In the genomic region with DNA sequence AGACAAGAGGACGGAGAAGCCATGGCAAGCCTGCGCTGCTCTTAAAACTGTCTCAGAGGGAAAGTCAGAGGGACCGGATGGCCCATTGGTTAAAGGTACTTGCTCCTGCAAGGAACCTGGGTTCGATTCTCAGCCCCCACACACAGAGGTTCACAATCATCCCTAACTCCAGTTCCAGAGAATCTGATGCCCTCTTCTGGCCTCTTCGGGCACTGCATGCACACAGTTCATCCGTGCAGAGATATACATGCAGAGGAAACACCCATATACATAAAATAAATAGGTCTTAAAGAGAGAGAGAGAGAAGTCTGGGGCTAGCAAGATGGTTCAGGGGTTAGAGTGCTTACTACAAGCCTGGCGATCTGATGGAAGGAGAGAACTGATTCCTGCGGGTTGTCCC, we compare ENCODE assay signal across 11 mouse cellular contexts. TPM values are rescaled to one million over a fixed set of nuclear protein-coding genes. Genes with fewer than 3 reads are reported as not detected.
DNase-seq lines count a peak whose midpoint lies in the region; ATAC-seq and TF ChIP-seq lines count a peak whose summit lies in the region.
"Had no signal": no experiment of that assay in that cellular context is flagged by ENCODE, and none has a peak within 500 bp of the region (broad histone marks: within the 10 kb centered on the region; RNA-seq: fewer than 3 reads in every experiment).

No protein-coding gene starts in this region.

- H3K27ac ChIP-seq in kidney, embryonic 15.5 days = peak overlapping the region; percentile 87
- H3K27ac ChIP-seq: embryonic facial prominence, embryonic 12.5 days; midbrain, embryonic 12.5 days had no signal

- H3K36me3 ChIP-seq in kidney, embryonic 15.5 days = no peaks in the 10 kb centered on the region; the same call in 1 of the 2 replicates
- H3K36me3 ChIP-seq in E14TG2a.4 (ENCODE audit: insufficient read depth, low read length) (no peaks in the 10 kb centered on the region), G1E (replicated peaks) (no peaks in the 10 kb centered on the region)
- H3K36me3 ChIP-seq: embryonic facial prominence, embryonic 12.5 days; midbrain, embryonic 12.5 days had no signal

- DNase-seq in kidney, adult 9 months = no peak
- no peak for DNase-seq in G1E (ENCODE audit: low spot score)
- peak; percentile 60 for DNase-seq in kidney, postnatal 10 days
- DNase-seq in c-Kit-positive CD71-positive TER-119-positive erythroid progenitor cells, embryonic 14.5 days (ENCODE audit: low spot score) = no peak
- no peak for DNase-seq in MN1 (ENCODE audit: low spot score)
- DNase-seq: spleen, adult 18-20 months had no signal

- H3K9me3 ChIP-seq in kidney, embryonic 15.5 days (replicated peaks) = peaks cover 5% of the 10 kb centered on the region; the same call in 1 of the 2 replicates
- H3K9me3 ChIP-seq in E14TG2a.4 (ENCODE audit: low read length) (peaks cover 6% of the 10 kb centered on the region), G1E (replicated peaks) (peaks cover 8% of the 10 kb centered on the region)
- H3K9me3 ChIP-seq: midbrain, embryonic 12.5 days had no signal

- no peaks in the 10 kb centered on the region for H3K27me3 ChIP-seq in kidney, embryonic 15.5 days
- H3K27me3 ChIP-seq in E14TG2a.4 (ENCODE audit: insufficient read depth, low read length) = no peaks in the 10 kb centered on the region
- H3K27me3 ChIP-seq in G1E (ENCODE audit: insufficient read depth, low read length) = peaks cover 5% of the 10 kb centered on the region; the same call in 1 of the 2 replicates
- H3K27me3 ChIP-seq: embryonic facial prominence, embryonic 12.5 days; midbrain, embryonic 12.5 days had no signal

- ATAC-seq in kidney, embryonic 15.5 days (replicated peaks; ENCODE audit: low FRiP score) = no peak
- no peak for ATAC-seq in G1E (ENCODE audit: extremely low read depth, insufficient number of reproducible peaks, low FRiP score, poor library complexity, severe bottlenecking)
- ATAC-seq: hindbrain, embryonic 16.5 days had no signal

- 92% methylated on average over 8 of the region's 8 CpGs for WGBS in kidney, embryonic 15.5 days

- peaks cover 23% of the 10 kb centered on the region for H3K4me1 ChIP-seq in kidney, embryonic 15.5 days
- H3K4me1 ChIP-seq in E14TG2a.4 (replicated peaks; ENCODE audit: low read depth, low read length) (no peaks in the 10 kb centered on the region), G1E (ENCODE audit: insufficient read depth, low read depth, low read length) (no peaks in the 10 kb centered on the region)
- H3K4me1 ChIP-seq: midbrain, embryonic 12.5 days had no signal

- peak; percentile 75 for TF ChIP-seq CTCF in E14TG2a.4 (conservative IDR thresholded peaks at IDR 0.05; ENCODE audit: low read length)
- peak; percentile 20; the same call in 1 of the 2 replicates for TF ChIP-seq CTCF in G1E (IDR thresholded peaks at IDR 0.05; ENCODE audit: low read depth, low read length)

- no peak overlapping the region for H3K4me2 ChIP-seq in kidney, embryonic 15.5 days
- H3K4me2 ChIP-seq: embryonic facial prominence, embryonic 12.5 days; midbrain, embryonic 12.5 days had no signal

- no peak overlapping the region for H3K4me3 ChIP-seq in kidney, embryonic 15.5 days (replicated peaks)
- H3K4me3 ChIP-seq in E14TG2a.4 (replicated peaks; ENCODE audit: low read length) (no peak overlapping the region), G1E (ENCODE audit: low read depth, low read length) (no peak overlapping the region)
- H3K4me3 ChIP-seq: embryonic facial prominence, embryonic 12.5 days; midbrain, embryonic 12.5 days had no signal

- H3K9ac ChIP-seq in kidney, embryonic 15.5 days = no peak overlapping the region
- H3K9ac ChIP-seq: embryonic facial prominence, embryonic 12.5 days; midbrain, embryonic 12.5 days had no signal

RNA-seq across cellular contexts. Expression of a gene that starts 15.5 kb away (rescaled TPM):
- 1.6 and 1.9 TPM in 2 replicates for polyA plus RNA-seq in kidney, embryonic 15.5 days (2015; fragmentation: Nextera tagmentation; extraction: Ambion mirVana)
- 5.2 and 6.9 TPM in 2 replicates for total RNA-seq in G1E (2014; fragmentation: Nextera tagmentation)
- total RNA-seq in G1E (2017) = 1.9 and 2.3 TPM in 2 replicates
- polyA plus RNA-seq in G1E (2012) = 6.5 and 8.7 TPM in 2 replicates

RNA-seq across cellular contexts. Expression of a gene that starts 54.9 kb away (rescaled TPM):
- 19.0 and 20.4 TPM in 2 replicates for polyA plus RNA-seq in kidney, embryonic 15.5 days (2015; fragmentation: Nextera tagmentation; extraction: Ambion mirVana)
- total RNA-seq in G1E (2014; fragmentation: Nextera tagmentation) (3.1 and 4.8 TPM in 2 replicates), G1E (2017) (5.3 and 5.5 TPM in 2 replicates)
- 4.7 and 4.8 TPM in 2 replicates for polyA plus RNA-seq in G1E (2012)
